Mouse (Mus musculus): ENCODE results near the gene Sox2.

DNA sequence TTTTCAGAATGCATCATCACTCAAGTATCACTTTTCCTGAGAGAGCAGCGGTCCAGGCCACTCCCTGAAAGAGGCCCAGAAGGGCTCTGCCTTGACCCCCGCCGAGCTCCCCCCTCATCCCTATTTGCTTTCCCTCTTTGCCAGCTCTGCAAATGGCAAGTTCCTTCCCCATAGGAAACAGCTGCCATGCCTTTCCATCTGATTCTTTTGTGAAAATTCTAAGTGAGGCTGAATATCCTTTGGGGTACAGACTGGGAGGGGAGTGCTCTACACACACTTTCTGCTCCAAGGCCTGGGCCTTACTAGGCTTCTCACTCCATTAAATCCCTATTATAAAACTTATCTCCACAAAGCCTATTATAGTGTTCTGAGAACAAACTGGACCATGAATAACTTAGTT is 29.7 kb downstream of the Sox2 start:
- TF ChIP-seq CTCF (IDR thresholded peaks at IDR 0.05; ENCODE audit: low read depth) = no peak
- TF ChIP-seq EP300 (IDR thresholded peaks at IDR 0.05; ENCODE audit: low read depth) = no peak
